Mouse (Mus musculus) gastrocnemius, postnatal 14 days (tissue): ENCODE measurements at regions not wholly inside any gene's neighbourhood (a gene's known extent, or its start where the extent isn't known, plus 50 kb on each side); places are given as distances from the start of the nearest gene placed in this dataset.

Experiments
- DNase-seq: peaks from one replicate; pipeline ENCODE4 v3.0.0; 2021; ENCODE audit warnings: mixed read lengths
- intact Hi-C: fragments of 180-260 bp; cut with DNase I; formaldehyde crosslinking; loops from one replicate; pipeline ENCODE4 v1.15.1; 2025; ENCODE audit warnings: low total_unique reads

GRCm38 (mm10) chr1:41212876-41213275 lies 407.5 kb downstream of the Tmem182 start:
- intact Hi-C loops: no loop called here
- DNase-seq: no peak

- intact Hi-C loops: no loop called here
- DNase-seq: no peak
Measured at GRCm38 (mm10) chr1:41225851-41226250, 420.4 kb downstream of the Tmem182 start.

GRCm38 (mm10) chr1:41235335-41235734 lies 429.9 kb downstream of the Tmem182 start:
- no peak for DNase-seq
- intact Hi-C loops: no loop called here

DNA sequence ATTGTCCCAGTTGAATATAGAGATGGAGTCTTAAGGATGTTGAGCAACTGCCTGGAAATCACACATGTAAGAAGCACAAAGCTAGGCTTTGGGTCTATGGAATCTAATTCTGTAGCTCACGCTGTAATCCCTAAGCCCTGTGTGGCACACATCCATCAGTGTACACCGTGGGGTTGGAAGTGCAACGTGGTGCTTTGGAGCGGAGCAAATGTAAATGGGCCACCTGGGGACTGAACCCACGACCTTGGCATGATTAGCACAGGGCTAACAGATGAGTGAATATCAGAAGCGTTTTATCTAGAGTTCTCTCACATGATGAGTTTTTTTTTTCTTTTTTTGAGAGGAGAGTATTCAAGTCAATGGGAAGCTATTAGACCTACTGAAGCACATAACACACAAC lies 437.6 kb downstream of the Tmem182 start:
- intact Hi-C loops: no loop called here

DNA sequence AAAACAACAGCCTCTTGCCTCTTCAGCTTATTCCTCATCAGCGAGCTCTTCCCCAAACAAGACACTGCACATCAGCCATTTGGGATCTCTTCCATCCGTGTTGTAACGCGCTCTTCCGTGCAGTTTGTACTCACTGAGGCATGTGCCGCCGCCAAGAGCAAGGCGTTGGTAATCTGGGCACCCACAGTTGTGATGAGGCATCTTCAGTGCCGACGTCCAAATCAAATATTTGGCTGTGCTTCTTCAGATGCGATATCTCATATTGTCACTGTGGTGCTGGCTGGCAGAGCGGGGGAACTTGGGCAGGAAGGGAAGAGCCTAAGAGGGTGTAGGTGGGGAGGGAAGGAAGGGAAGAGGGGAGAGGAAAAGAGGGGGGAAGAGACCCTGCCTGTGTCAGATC lies 439.2 kb downstream of the Tmem182 start:
- DNase-seq: no peak
- intact Hi-C loops: no loop called here

More for the DNA sequence above, 437.6 kb downstream of the Tmem182 start:
- DNase-seq: no peak

DNA sequence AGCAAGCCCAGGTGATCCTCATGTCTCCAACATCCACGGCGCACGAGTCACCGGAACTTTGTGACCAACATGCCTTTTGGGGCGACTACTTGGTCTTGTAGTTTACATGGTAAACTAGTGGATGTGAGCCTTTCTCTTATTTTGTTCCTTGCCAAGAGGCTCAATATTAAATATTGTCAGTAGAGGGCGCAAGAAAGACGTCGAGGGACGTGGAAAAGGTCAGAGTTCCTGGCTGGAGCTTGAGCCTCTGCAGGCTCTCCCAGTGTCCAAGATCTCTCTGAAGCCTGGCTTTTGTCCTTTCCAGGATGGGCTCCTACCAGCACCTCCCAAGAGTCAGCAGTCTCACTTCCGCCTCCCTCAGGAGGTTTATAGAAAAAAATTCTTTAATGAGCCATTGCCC lies 458.8 kb downstream of the Tmem182 start:
- DNase-seq: no peak
- intact Hi-C loops: no loop called here

GRCm38 (mm10) chr1:41271111-41271730 lies 465.8 kb downstream of the Tmem182 start:
- DNase-seq: no peak

DNA sequence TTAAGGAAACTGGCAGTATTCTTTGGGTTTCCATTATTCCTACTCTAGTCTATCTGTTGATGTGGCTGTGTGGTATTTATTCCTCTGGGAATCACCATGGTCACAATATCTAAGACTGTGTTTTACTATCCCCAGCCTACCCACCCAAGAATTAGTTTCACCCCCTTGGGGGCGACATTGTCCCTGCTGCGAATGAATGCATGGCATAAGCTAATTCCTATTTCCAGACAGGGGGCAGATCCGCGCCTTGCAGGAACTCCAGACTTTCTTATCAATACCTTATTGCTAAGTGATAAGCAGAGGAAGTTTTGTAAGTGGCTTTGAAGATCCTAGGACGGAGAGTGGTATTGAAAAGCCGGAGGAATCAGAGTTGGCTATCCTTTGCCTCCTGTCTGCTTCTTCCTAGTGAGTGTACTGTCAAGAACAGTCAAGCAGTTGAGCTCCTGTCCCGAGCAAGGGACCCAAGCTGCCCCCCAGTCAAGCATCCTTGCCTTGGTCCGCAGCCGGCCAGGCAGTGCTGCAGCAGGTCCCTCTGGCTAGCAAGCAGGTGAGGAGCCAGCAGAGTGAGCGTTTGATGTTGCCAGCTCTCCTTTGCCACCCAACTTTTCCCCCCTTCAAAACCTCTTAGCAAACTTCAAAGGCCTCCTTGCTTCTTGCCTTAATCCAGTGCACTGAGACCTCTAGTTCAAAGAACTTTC lies 469.3 kb downstream of the Tmem182 start:
- intact Hi-C loops: no loop called here
- no peak for DNase-seq

More at GRCm38 (mm10) chr1:41271111-41271730, 465.8 kb downstream of the Tmem182 start:
- intact Hi-C loops: no loop called here

- intact Hi-C loops: no loop called here
- no peak for DNase-seq
Measured at GRCm38 (mm10) chr1:41275271-41275624, 469.8 kb downstream of the Tmem182 start.

GRCm38 (mm10) chr1:41275642-41276041 lies 470.2 kb downstream of the Tmem182 start:
- intact Hi-C loops: no loop called here

DNA sequence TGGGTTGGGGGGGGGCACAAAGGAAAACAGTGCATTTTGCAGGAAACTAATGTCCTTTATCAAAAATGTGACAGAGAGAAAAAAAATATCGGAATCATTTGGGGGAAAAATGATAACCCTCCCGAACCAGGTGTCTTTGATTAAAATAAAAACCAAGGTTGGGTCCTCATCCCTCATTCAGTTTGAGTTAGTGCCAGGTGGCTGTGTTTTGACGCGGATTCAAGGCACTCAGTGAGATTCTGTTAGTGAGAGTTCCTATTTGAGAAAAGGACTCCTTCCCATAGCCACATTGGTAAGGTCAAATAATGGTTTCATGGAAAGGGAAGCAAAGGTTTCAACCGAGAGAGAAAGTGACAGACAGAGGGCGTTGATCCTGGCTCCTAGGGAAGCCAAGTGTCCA lies 470.9 kb downstream of the Tmem182 start:
- DNase-seq: no peak
- intact Hi-C loops: no loop called here

More at GRCm38 (mm10) chr1:41275642-41276041, 470.2 kb downstream of the Tmem182 start:
- DNase-seq: no peak

GRCm38 (mm10) chr1:41285221-41285620 lies 479.8 kb downstream of the Tmem182 start:
- intact Hi-C loops: no loop called here
- DNase-seq: no peak

- intact Hi-C loops: no loop called here
- DNase-seq: no peak
Measured at GRCm38 (mm10) chr1:41286221-41286620, 480.8 kb downstream of the Tmem182 start.

DNA sequence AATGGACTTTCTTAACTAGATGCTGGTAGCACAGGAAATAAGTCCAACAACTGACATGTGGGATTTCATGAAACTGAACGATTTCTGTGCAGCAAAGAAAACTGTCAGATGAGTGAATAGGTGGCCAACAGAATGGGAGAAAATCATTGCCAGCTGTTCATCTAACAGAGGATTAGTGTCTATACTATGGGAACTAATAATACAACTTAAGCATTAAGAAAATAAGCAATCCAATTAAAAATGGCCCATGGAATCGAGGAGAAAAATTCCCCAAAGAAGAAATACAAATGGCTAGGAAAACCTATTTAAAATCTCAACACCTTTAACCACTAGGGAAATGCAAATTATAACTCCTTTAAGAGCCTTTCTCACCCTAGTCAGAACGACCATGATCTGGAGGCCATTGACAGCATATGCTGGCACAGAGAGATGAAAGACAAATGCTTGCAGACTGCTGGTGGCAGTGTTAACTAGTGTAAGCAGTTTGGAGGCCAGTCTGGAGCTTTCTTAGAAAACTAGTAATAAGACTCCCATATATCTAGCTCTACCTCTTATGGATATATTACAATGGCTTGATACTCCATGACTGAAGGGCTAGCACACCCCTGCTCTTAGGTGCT lies 521.6 kb downstream of the Tmem182 start:
- no peak for DNase-seq
- intact Hi-C loops: no loop called here

DNA sequence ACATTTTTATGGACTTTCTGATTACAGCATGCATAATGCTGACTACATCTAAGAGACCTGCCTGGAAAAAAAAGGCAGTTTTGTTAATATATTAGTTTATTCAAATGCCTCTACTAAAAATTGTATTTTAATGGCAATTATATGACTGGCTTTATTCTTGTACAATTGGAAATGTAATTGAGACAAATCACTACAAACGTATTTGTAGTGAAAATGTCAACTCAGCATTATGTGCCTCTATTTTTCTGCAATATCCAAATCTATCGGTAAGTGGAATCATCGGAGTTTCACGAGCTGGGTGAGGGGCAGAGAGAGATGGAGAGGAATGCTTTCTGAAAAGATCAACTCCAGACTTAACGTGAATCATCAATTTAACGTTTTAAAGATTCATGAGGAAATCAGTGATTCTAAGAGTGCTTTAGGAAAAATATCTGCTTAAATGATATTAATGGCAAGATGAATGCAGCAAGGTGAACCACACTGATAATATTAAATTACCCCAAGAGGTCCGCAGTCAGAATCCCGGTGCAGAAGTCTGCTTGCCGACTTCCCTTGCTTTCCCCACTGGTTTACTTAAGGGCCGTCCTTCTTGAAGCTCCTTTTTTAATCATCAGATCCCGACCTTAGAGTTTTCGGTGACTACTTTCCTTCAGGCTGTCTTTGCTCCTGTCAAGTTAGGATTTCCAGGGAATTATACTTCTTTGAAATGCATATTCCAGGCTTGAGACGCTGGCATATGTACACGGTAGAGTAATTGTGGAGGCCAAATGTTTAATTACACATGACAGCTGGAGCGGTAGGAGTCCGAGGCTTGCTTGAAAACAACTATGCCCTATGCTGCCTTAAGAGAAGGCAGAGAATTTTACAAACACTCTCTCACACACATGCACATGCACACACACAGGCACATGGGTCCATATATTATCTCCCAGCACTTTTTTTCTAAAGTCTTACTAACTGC lies 544.7 kb downstream of the Tmem182 start:
- intact Hi-C loops: no loop called here
- DNase-seq: no peak

GRCm38 (mm10) chr1:41359061-41359460 lies 553.7 kb downstream of the Tmem182 start:
- no peak for DNase-seq
- intact Hi-C loops: no loop called here

- DNase-seq: no peak
- intact Hi-C loops: no loop called here
Measured at GRCm38 (mm10) chr1:41361512-41361911, 556.1 kb downstream of the Tmem182 start.

DNA sequence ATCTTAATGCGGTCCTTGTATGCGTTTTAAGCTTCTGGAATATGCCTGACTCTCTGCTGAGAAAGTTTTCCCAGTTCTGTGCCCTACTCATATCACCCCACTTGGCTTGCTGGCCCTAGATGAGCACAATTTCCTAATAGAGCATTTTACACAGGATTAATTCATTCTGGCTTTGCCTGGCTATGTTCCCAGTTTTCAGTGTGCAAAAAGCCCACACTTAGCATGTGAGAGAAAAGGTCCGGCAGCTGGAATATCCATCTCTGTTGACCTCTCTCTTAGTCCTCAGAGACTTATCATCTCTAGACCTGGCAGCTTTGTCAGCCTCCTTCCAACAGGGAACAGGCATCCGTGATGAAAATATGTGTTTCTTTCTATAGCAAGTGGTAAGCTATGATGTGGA lies 574.6 kb downstream of the Tmem182 start:
- no peak for DNase-seq
- intact Hi-C loops: no loop called here

- intact Hi-C loops: no loop called here
- no peak for DNase-seq
Measured at GRCm38 (mm10) chr1:41381487-41381886, 576.1 kb downstream of the Tmem182 start.

DNA sequence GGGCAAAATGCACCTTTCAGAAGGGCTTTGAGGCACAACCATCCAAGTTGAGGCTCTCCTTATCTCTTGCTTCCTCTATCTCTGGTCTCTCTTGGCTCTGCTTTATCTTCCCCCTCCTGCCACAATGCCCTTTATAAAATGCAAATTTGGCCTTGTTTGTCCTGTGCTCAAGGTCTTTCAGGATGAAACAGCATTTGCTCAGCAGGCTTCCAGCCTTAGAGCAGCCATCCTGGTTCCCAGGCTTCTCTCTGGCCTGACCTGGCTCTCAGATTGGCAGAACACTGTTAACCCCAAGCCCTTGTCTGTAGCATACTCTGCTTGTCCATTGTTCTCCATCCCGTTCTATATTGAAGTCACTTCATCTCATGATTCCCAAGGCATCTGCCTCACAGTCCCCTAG lies 579.3 kb downstream of the Tmem182 start:
- intact Hi-C loops: no loop called here

More for the DNA sequence above, 579.3 kb downstream of the Tmem182 start:
- no peak for DNase-seq
